Mouse (Mus musculus): ENCODE results near the gene 1700034J05Rik. TPM values are rescaled to one million over a fixed set of nuclear protein-coding genes. Genes with fewer than 3 reads are reported as not detected.

1700034J05Rik gene
- total and polyA plus RNA-seq, 3 experiments: not detected

DNA sequence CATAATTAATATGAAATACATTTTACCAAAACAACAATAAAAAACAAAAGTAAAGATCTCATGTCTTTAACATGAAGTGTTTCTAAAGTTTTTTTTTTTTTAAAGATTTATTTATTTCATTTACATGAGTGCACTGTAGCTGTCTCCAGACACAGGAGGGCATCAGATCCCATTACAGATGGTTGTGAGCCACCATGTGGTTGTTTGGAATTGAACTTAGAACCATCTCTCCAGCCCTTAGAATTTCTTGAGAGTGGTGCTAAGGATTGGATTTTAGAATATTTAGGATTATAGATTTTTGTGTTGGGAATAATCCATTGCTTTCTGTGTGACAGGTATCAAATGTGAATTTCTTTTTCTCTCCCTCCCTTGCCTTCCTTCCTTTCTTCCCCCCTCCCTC lies 10.2 kb downstream of the 1700034J05Rik start:
- H3K4me3 ChIP-seq (replicated peaks in 1 of 3; ENCODE audit: low read depth in 2 of 3, low read length in 2 of 3, poor library complexity in 1 of 3): no peak overlapping the region
- no peaks in the 10 kb centered on the region for H3K9me3 ChIP-seq (replicated peaks; ENCODE audit: low read length)
- no peak for DNase-seq (ENCODE audit: extremely low read depth)
- no peaks in the 10 kb centered on the region for H3K27me3 ChIP-seq (replicated peaks)
- no peak overlapping the region for H3K4me2 ChIP-seq (ENCODE audit: insufficient read depth, low read depth, poor library complexity, severe bottlenecking)
- H3K36me3 ChIP-seq (replicated peaks in 1 of 2; ENCODE audit: control insufficient read depth in 1 of 2, insufficient read depth in 1 of 2, low read length in 1 of 2): peaks cover 0 to 14% of the 10 kb centered on the region in 2 experiments
- H3K79me2 ChIP-seq (replicated peaks; ENCODE audit: control insufficient read depth, extremely low read depth, insufficient read depth, poor library complexity, severe bottlenecking): no peaks in the 10 kb centered on the region
- H3K4me1 ChIP-seq (ENCODE audit: control insufficient read depth in 1 of 2, insufficient read depth in 2 of 2): peaks cover 2 to 8% of the 10 kb centered on the region in 2 experiments; a peak in 2 of 4 replicates
- H3K9ac ChIP-seq (ENCODE audit: insufficient read depth, low read depth): no peak overlapping the region
- H3K27ac ChIP-seq (ENCODE audit: insufficient read depth, low read depth): no peak overlapping the region
- TF ChIP-seq CTCF (conservative IDR thresholded peaks at IDR 0.05 in 1 of 2, IDR thresholded peaks at IDR 0.05 in 1 of 2; ENCODE audit: low read depth in 2 of 2, low read length in 2 of 2) (peak in 1 of 2 experiments; percentile 44; a peak in 2 of 4 replicates), USF1 (IDR thresholded peaks at IDR 0.05; ENCODE audit: low read depth, low read length) (no peak)
- dilution Hi-C loops (cut with MboI; ENCODE audit: extremely low pct_ligation_motif_present, extremely low pct_unique_long_range_greater_than_20kb, low sequenced_read_pairs) (no loop called here), in situ Hi-C loops (cut with MboI; ENCODE audit: low pct_ligation_motif_present, low pct_unique_long_range_greater_than_20kb, low sequenced_read_pairs) (no loop called here)

DNA sequence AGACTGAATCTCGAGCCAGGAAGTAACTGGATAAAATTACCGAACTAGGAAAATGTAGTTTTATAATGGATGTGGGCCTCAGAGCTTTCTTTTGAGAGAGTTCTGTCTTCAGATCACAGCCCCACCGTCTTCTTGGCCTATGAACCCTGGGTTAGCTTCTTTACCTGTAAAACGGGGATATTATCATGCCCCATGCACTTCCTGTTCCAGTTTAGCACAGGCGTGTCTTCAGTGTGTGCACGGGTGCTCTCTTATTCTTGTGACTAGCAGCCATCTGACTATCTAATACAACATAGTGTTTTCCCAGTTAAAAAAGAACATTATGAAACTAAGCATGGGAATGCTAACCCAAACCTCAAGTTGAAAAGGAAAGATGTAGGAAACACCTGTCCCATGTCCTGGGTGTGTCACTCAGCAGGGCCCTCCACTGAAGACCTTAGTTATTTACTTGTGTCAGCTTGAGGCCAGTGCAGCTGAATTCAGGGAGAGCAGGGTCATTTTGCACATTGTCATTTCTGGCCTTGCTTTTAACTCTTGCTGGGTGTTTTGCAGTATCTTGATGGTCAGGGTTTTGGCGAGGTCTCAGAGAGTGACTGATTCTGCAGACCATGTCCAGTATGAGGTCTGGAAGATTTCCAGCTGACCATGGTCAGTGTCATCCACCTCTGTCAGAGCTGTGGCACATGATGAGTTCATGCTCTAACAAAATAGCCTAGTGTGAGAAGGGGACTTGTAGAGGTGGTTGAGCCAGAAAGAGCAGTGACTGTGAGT lies 12.5 kb downstream of the 1700034J05Rik start:
- H3K4me1 ChIP-seq (ENCODE audit: control insufficient read depth in 1 of 2, insufficient read depth in 2 of 2): peaks cover 2 to 8% of the 10 kb centered on the region in 2 experiments; a peak in 2 of 4 replicates
- H3K4me2 ChIP-seq (ENCODE audit: insufficient read depth, low read depth, poor library complexity, severe bottlenecking): no peak overlapping the region
- DNase-seq (ENCODE audit: extremely low read depth): no peak
- no peak overlapping the region for H3K4me3 ChIP-seq (replicated peaks in 1 of 3; ENCODE audit: low read depth in 2 of 3, low read length in 2 of 3, poor library complexity in 1 of 3)
- no peaks in the 10 kb centered on the region for H3K79me2 ChIP-seq (replicated peaks; ENCODE audit: control insufficient read depth, extremely low read depth, insufficient read depth, poor library complexity, severe bottlenecking)
- dilution Hi-C loops (cut with MboI; ENCODE audit: extremely low pct_ligation_motif_present, extremely low pct_unique_long_range_greater_than_20kb, low sequenced_read_pairs): no loop called here
- H3K27me3 ChIP-seq (replicated peaks): no peaks in the 10 kb centered on the region
- TF ChIP-seq MAZ (IDR thresholded peaks at IDR 0.05; ENCODE audit: low read depth, low read length): no peak
- no peak for TF ChIP-seq MYC (IDR thresholded peaks at IDR 0.05; ENCODE audit: low read depth, low read length)
- no peak for TF ChIP-seq ZMIZ1 (IDR thresholded peaks at IDR 0.05; ENCODE audit: low read depth, low read length)
- TF ChIP-seq PAX5 (IDR thresholded peaks at IDR 0.05; ENCODE audit: low read length): no peak
- no peak for TF ChIP-seq UBTF (IDR thresholded peaks at IDR 0.05; ENCODE audit: low read depth, low read length)
- no peak for TF ChIP-seq NRF1 (IDR thresholded peaks at IDR 0.05; ENCODE audit: low read depth, low read length)
- no peak for TF ChIP-seq MAX (IDR thresholded peaks at IDR 0.05; ENCODE audit: low read length)
- TF ChIP-seq SMC3 (IDR thresholded peaks at IDR 0.05; ENCODE audit: low read depth, low read length): no peak
- TF ChIP-seq TBP (conservative IDR thresholded peaks at IDR 0.05; ENCODE audit: low read depth, low read length): no peak
- no peak for TF ChIP-seq POLR2A (IDR thresholded peaks at IDR 0.05; ENCODE audit: low read depth, low read length)
- no peak for TF ChIP-seq JUN (IDR thresholded peaks at IDR 0.05; ENCODE audit: insufficient read depth, low read depth, low read length)
- TF ChIP-seq MXI1 (IDR thresholded peaks at IDR 0.05; ENCODE audit: low read depth, low read length): no peak
- no peak for TF ChIP-seq POLR2AphosphoS2 (IDR thresholded peaks at IDR 0.05; ENCODE audit: low read depth, low read length)
- no peak for TF ChIP-seq ELF1 (IDR thresholded peaks at IDR 0.05; ENCODE audit: low read depth, low read length)
- no peak for TF ChIP-seq CTCF (conservative IDR thresholded peaks at IDR 0.05 in 1 of 2, IDR thresholded peaks at IDR 0.05 in 1 of 2; ENCODE audit: low read depth in 2 of 2, low read length in 2 of 2)
- TF ChIP-seq GABPA (IDR thresholded peaks at IDR 0.05; ENCODE audit: insufficient replicate concordance, low read depth, low read length): no peak
- TF ChIP-seq BHLHE40 (IDR thresholded peaks at IDR 0.05; ENCODE audit: low read depth, low read length): no peak
- TF ChIP-seq KAT2A (IDR thresholded peaks at IDR 0.05; ENCODE audit: insufficient replicate concordance, low read length): no peak
- TF ChIP-seq ZC3H11A (IDR thresholded peaks at IDR 0.05; ENCODE audit: low read depth, low read length): no peak
- no peaks in the 10 kb centered on the region for H3K9me3 ChIP-seq (replicated peaks; ENCODE audit: low read length)
- in situ Hi-C loops (cut with MboI; ENCODE audit: low pct_ligation_motif_present, low pct_unique_long_range_greater_than_20kb, low sequenced_read_pairs): no loop called here
- H3K36me3 ChIP-seq (replicated peaks in 1 of 2; ENCODE audit: control insufficient read depth in 1 of 2, insufficient read depth in 1 of 2, low read length in 1 of 2): peaks cover 0 to 17% of the 10 kb centered on the region in 2 experiments
- H3K9ac ChIP-seq (ENCODE audit: insufficient read depth, low read depth): no peak overlapping the region
- no peak overlapping the region for H3K27ac ChIP-seq (ENCODE audit: insufficient read depth, low read depth)

Measured in CH12.LX (cell line).